Mouse (Mus musculus) ES-Bruce4 (cell line): Measurements from ENCODE around the gene Golt1a. TPM values are rescaled to one million over a fixed set of nuclear protein-coding genes. Genes with fewer than 3 reads are reported as not detected.
A peak's percentile ranks its signal among the peaks of the same experiment; 100 is the strongest.
"Not testable (repeated sequence)": the region's sequence is repeated elsewhere in the genome, so short reads cannot be mapped to it uniquely, and the experiment has no call there.

ENCODE experiments used
- H3K27ac ChIP-seq: 2 replicates; pipeline ENCODE4 v1.5.1; 2012; ENCODE audit warnings: low read length, inconsistent platforms; ENCODE audit not compliant: insufficient read depth
- H3K27me3 ChIP-seq: 2 replicates; pipeline ENCODE4 v1.6.1; 2012; ENCODE audit warnings: mild to moderate bottlenecking, low read length, inconsistent platforms; ENCODE audit not compliant: control insufficient read depth, poor library complexity, insufficient read depth, severe bottlenecking
- H3K36me3 ChIP-seq: 2 replicates; pipeline ENCODE4 v1.6.1; 2012; ENCODE audit warnings: inconsistent platforms, mild to moderate bottlenecking, low read length, moderate library complexity; ENCODE audit not compliant: control insufficient read depth, poor library complexity, insufficient read depth, severe bottlenecking
- H3K4me1 ChIP-seq: one replicate; pipeline ENCODE4 v1.8.1; 2011; ENCODE audit warnings: low read length; ENCODE audit not compliant: control insufficient read depth, insufficient read depth
- H3K4me3 ChIP-seq: 2 replicates; pipeline ENCODE4 v1.5.1; 2011; ENCODE audit warnings: low read depth, mild to moderate bottlenecking, low read length
- H3K9ac ChIP-seq: 2 replicates; pipeline ENCODE4 v1.6.1; 2012; ENCODE audit warnings: low read depth, mild to moderate bottlenecking, inconsistent platforms; ENCODE audit not compliant: poor library complexity, severe bottlenecking
- H3K9me3 ChIP-seq: replicated peaks from 2 replicates; pipeline ENCODE4 v1.6.1; 2012; ENCODE audit warnings: mild to moderate bottlenecking, low read length, inconsistent platforms; ENCODE audit not compliant: control insufficient read depth, poor library complexity, insufficient read depth, severe bottlenecking
- CTCF ChIP-seq: IDR thresholded peaks from one replicate; pipeline ENCODE4 v1.8.1; 2011; ENCODE audit warnings: low read depth, low read length
- EP300 ChIP-seq: IDR thresholded peaks from 2 replicates; pipeline ENCODE4 v1.6.1; 2011; ENCODE audit warnings: low read depth, low read length; ENCODE audit not compliant: insufficient read depth
- POLR2A ChIP-seq: IDR thresholded peaks from one replicate; pipeline ENCODE4 v1.8.1; 2011; ENCODE audit warnings: low read length; ENCODE audit not compliant: insufficient read depth
- polyA plus RNA-seq: library from polyadenylated mRNA; stranded (reverse); fragments of >200 nt; gene quantifications from 2 replicates; pipeline ENCODE4 v1.2.4, GENCODE M21; 2011; ENCODE audit warnings: low read depth; ENCODE audit not compliant: missing spikeins, insufficient read depth, insufficient read length

Golt1a gene
- polyA plus RNA-seq, 1 experiment, result not detected

DNA sequence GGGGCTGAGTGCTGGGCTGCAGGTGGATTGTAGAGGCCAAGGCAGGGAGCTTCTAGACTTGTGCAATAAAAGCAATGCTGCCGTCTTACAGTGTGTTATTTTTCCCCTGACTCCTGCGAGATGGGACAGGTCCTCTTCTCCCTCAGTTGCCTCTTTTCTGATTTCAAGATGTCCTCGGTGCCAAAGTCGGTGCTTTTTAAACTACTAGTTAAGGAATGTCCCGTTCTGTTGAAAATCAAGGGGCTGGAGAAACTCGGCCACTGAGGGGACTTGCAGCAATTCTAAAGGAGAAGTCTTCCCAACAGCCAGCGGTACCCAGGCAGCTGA lies 20.0 kb downstream of the Golt1a start:
- H3K4me1 ChIP-seq, result no peaks in the 10 kb centered on the region
- H3K9ac ChIP-seq, result peak overlapping the region; percentile 30
- TF ChIP-seq EP300 (no peak), CTCF (no peak), POLR2A (no peak)
- H3K36me3 ChIP-seq, result no peaks in the 10 kb centered on the region
- no peak overlapping the region for H3K27ac ChIP-seq
- H3K27me3 ChIP-seq, result no peaks in the 10 kb centered on the region
- no peaks in the 10 kb centered on the region for H3K9me3 ChIP-seq
- H3K4me3 ChIP-seq, result peak overlapping the region; percentile 63

DNA sequence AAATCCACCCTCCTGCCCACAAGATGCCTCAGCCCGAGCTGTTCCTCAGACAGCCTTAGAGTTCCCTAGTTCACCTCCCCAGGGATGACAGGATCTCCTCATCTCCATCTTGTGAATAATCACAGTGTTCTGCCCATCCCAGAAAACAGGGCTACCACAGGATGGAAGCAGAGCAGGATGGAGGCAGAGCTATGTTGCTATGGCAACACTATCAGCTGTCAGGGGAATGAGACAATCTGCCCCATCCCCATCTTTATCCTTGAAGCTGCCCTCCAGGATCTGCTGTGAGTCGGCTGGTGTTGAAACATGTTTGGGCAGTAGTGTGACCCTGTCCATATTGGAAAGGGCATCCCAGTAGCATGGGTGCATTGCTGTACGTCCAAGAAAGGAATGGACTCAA lies 21.5 kb downstream of the Golt1a start:
- Histone ChIP-seq H3K4me1 (no peaks in the 10 kb centered on the region), H3K27ac (no peak overlapping the region), H3K4me3 (no peak overlapping the region), H3K36me3 (no peaks in the 10 kb centered on the region), H3K27me3 (no peaks in the 10 kb centered on the region), H3K9ac (no peak overlapping the region), H3K9me3 (no peaks in the 10 kb centered on the region)
- TF ChIP-seq EP300 (no peak), CTCF (no peak), POLR2A (no peak)

DNA sequence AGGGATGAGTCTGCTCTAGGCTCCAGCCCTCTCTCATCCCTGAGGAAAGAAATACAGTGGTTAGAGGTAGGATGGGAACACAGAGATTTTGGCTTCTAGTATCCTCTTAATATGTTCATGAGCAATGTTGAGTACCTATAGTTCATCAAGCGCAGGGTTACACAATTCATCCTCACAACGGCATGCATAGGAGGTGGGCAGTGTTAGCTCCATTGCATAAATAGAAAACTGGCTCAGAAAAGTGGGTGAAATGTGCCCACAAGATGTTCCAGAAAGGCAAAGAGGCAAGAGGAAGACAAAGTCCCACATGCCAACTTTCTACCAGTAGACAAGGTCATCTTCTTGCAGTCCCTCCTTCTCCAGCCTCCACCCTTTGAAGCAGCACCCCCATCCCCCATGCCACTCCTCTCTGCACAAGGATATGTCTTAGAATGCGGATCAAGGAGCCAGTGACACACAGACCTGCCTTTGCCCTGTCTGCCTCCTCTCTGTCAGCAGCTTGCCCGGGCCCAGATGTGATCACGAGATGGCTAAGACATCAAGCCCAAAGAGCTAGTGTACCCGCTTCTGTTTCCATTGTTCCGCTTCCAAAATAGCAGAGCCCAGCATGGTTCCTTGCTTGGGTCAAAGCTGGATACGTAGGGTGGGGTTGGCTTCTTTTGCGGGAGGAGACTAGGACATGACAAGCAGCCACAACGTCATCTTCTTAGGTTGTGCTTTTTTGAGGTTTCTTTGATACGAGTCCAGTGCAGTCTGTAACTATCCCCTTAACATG lies 23.2 kb downstream of the Golt1a start:
- Histone ChIP-seq H3K9me3 (no peaks in the 10 kb centered on the region), H3K4me3 (no peak overlapping the region), H3K27me3 (no peaks in the 10 kb centered on the region), H3K9ac (no peak overlapping the region), H3K36me3 (no peaks in the 10 kb centered on the region), H3K4me1 (no peaks in the 10 kb centered on the region), H3K27ac (no peak overlapping the region)
- no peak for TF ChIP-seq EP300

DNA sequence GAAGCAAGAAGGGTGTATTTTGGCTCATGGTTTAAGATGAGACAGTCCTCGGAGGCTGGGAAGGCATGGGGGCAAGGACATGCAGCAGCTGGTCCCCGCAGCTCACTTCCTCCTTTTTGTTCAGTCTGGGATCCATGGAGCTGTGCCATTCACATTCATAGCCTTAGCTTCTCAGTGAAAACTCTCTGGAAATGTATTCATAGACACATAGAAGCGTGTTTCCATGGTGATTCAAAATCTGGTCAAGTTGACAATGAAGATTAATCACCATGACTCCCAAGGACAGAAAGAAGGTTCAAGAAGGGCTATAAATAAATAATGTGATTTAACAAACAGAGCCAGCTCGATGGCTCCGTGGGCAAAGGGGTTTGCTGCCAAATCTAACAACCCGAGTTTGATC lies 24.3 kb downstream of the Golt1a start:
- no peaks in the 10 kb centered on the region for H3K9me3 ChIP-seq
- H3K4me1 ChIP-seq, result no peaks in the 10 kb centered on the region
- H3K27ac ChIP-seq, result no peak overlapping the region
- no peaks in the 10 kb centered on the region for H3K27me3 ChIP-seq
- H3K9ac ChIP-seq, result no peak overlapping the region
- TF ChIP-seq CTCF, result no peak
- TF ChIP-seq EP300, result no peak
- TF ChIP-seq POLR2A, result no peak
- H3K36me3 ChIP-seq, result no peaks in the 10 kb centered on the region
- H3K4me3 ChIP-seq, result no peak overlapping the region

DNA sequence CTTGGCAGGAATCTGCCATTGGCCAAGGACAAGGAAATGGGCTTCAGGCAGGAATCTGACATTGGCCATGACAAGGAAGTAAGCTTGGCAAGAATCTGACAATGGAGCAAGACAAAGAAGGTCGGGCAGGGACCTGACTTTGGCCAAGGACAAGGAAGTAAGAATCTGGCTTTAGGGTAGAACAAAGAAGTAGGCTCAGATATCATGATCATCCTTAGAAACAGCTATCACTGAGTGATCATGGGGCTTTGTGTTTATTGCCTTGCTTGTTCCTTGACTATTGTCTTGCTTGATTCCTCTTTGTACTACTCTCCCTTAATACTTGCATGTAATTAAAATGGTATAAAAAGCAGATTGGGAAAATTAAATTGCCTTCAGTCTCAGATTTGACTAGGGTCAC lies 30.8 kb downstream of the Golt1a start:
- 0 out of 2 replicates have a peak overlapping the region, but pooled peaks have one; percentile 76 for H3K27ac ChIP-seq
- TF ChIP-seq EP300, result peak; percentile 78; the same call in 1 of the 2 replicates
- H3K4me3 ChIP-seq, H3K9ac ChIP-seq, H3K4me1 ChIP-seq, H3K27me3 ChIP-seq, H3K36me3 ChIP-seq, H3K9me3 ChIP-seq: not testable (repeated sequence)

- TF ChIP-seq EP300 (no peak), POLR2A (no peak), CTCF (no peak)
Observed at GRCm38 (mm10) chr1:133344357-133344756, 34.8 kb downstream of the Golt1a start.

GRCm38 (mm10) chr1:133346531-133346930 lies 36.9 kb downstream of the Golt1a start:
- no peak overlapping the region for H3K9ac ChIP-seq
- no peaks in the 10 kb centered on the region for H3K9me3 ChIP-seq
- no peaks in the 10 kb centered on the region for H3K4me1 ChIP-seq
- no peak overlapping the region for H3K27ac ChIP-seq
- H3K36me3 ChIP-seq, result no peaks in the 10 kb centered on the region
- TF ChIP-seq EP300, result no peak
- TF ChIP-seq CTCF, result no peak
- TF ChIP-seq POLR2A, result no peak
- H3K4me3 ChIP-seq, result no peak overlapping the region
- no peaks in the 10 kb centered on the region for H3K27me3 ChIP-seq

More at GRCm38 (mm10) chr1:133344357-133344756, 34.8 kb downstream of the Golt1a start:
- Histone ChIP-seq H3K4me3 (no peak overlapping the region), H3K36me3 (no peaks in the 10 kb centered on the region), H3K4me1 (peaks cover 3% of the 10 kb centered on the region), H3K27ac (no peak overlapping the region), H3K9me3 (no peaks in the 10 kb centered on the region), H3K9ac (no peak overlapping the region), H3K27me3 (no peaks in the 10 kb centered on the region)
